Mouse (Mus musculus) frontal cortex, postnatal 14 days (tissue): Measurements from ENCODE around the gene Selp.

Source experiments
- DNase-seq, 2 experiments: peaks; one replicate each; pipeline ENCODE4 v3.0.0; 2022; ENCODE audit warnings: low spot score in 2 of 2

Selp gene

GRCm38 (mm10) chr1:164114947-164115493 is at the start of gene Selp:
TSS of gene Selp (plus strand) at chr1:164115264.
- DNase-seq, result no peak

GRCm38 (mm10) chr1:164069261-164069660 is 45.8 kb upstream of the Selp start:
- DNase-seq, result no peak

- no peak for DNase-seq
Measured at GRCm38 (mm10) chr1:164070461-164070860, 44.6 kb upstream of the Selp start.

- no peak for DNase-seq
Measured at GRCm38 (mm10) chr1:164071111-164071510, 44.0 kb upstream of the Selp start.

GRCm38 (mm10) chr1:164072001-164072400 is 43.1 kb upstream of the Selp start:
- no peak for DNase-seq

GRCm38 (mm10) chr1:164073091-164073490 is 42.0 kb upstream of the Selp start:
- no peak for DNase-seq

GRCm38 (mm10) chr1:164073803-164074202 is 41.3 kb upstream of the Selp start:
- no peak for DNase-seq

GRCm38 (mm10) chr1:164074606-164075140 is 40.4 kb upstream of the Selp start:
- no peak for DNase-seq

GRCm38 (mm10) chr1:164075416-164075815 is 39.6 kb upstream of the Selp start:
- no peak for DNase-seq

- DNase-seq, result no peak
Measured at GRCm38 (mm10) chr1:164076441-164076840, 38.6 kb upstream of the Selp start.

GRCm38 (mm10) chr1:164077031-164077430 is 38.0 kb upstream of the Selp start:
- DNase-seq, result no peak

- no peak for DNase-seq
Measured at GRCm38 (mm10) chr1:164078323-164078741, 36.7 kb upstream of the Selp start.

GRCm38 (mm10) chr1:164079091-164079490 is 36.0 kb upstream of the Selp start:
- no peak for DNase-seq

GRCm38 (mm10) chr1:164083046-164083445 is 32.0 kb upstream of the Selp start:
- DNase-seq, result no peak

- DNase-seq, result no peak
Measured at GRCm38 (mm10) chr1:164086797-164087196, 28.3 kb upstream of the Selp start.

GRCm38 (mm10) chr1:164087872-164088271 is 27.2 kb upstream of the Selp start:
- no peak for DNase-seq

- no peak for DNase-seq
Measured at GRCm38 (mm10) chr1:164096780-164097179, 18.3 kb upstream of the Selp start.

GRCm38 (mm10) chr1:164097911-164098310 is 17.2 kb upstream of the Selp start:
- DNase-seq, result no peak

- DNase-seq, result no peak
Measured at GRCm38 (mm10) chr1:164098372-164098771, 16.7 kb upstream of the Selp start.

GRCm38 (mm10) chr1:164109763-164110162 is 5.3 kb upstream of the Selp start:
- no peak for DNase-seq

- no peak for DNase-seq
Measured at GRCm38 (mm10) chr1:164110591-164111329, 4.3 kb upstream of the Selp start.

- no peak for DNase-seq
Measured at GRCm38 (mm10) chr1:164114280-164114679, 784 bp upstream of the Selp start.

- no peak for DNase-seq
Measured at GRCm38 (mm10) chr1:164115647-164116046, 583 bp downstream of the Selp start.
